Mouse (Mus musculus) right cerebral cortex, postnatal 36 days (tissue): ENCODE measurements at regions not wholly inside any gene's neighbourhood (a gene's known extent, or its start where the extent isn't known, plus 50 kb on each side); places are given as distances from the start of the nearest gene placed in this dataset.
"Not testable (repeated sequence)": the region's sequence is repeated elsewhere in the genome, so short reads cannot be mapped to it uniquely, and the experiment has no call there.

Experiments
- DNase-seq, 2 experiments: peaks; one replicate each; pipeline ENCODE4 v3.0.0; 2022; ENCODE audit warnings: low spot score in 2 of 2, mixed read lengths in 1 of 2

DNA sequence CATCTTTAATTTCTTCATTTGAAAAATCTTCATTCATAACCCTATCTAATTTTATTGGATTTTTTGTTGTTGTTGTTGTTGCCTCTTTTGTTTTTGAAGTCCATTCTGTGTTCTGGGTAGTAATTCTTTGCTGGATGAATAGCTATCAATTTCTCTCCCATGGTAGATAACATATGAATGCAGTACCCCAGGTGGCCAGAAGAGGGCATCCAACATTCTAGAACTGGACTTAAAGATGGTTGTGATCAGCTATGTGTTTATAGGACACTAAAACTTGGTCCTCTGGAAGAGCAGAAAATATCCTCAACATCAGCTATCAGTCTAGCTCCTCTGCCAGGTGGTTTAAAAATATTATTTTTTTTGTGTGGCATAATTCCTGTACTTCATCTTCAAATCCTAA is 73.0 kb downstream of the Prl2c3 start:
- DNase-seq, result not testable (repeated sequence)

DNA sequence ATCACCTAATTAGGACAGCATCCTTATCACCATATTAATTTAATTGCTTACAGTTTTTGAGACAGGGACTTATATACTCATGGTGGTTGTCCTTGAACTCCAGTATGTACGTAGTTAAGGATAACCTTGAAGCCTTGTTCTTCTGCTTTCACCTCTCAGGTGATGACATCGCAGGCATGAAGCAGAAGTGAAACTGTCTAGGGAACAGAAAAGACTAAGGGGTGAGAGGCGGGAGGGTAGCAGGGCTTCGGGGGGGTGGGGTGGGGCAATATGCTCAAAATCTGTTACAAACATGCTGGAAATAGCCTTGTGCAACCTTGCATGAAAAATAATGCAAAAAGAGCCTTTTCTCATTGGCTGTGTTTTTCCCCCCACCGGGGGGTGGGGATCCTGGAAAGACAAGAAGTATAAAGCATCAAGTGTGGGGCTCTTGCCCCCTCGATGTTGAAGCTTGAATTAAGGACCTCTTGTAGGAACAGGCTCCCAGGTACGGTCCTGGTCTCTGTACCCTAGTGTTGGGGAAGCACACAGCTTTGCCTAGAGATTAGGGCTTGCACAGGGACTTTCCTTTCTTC is 81.8 kb downstream of the Prl2c3 start:
- not testable (repeated sequence) for DNase-seq

DNA sequence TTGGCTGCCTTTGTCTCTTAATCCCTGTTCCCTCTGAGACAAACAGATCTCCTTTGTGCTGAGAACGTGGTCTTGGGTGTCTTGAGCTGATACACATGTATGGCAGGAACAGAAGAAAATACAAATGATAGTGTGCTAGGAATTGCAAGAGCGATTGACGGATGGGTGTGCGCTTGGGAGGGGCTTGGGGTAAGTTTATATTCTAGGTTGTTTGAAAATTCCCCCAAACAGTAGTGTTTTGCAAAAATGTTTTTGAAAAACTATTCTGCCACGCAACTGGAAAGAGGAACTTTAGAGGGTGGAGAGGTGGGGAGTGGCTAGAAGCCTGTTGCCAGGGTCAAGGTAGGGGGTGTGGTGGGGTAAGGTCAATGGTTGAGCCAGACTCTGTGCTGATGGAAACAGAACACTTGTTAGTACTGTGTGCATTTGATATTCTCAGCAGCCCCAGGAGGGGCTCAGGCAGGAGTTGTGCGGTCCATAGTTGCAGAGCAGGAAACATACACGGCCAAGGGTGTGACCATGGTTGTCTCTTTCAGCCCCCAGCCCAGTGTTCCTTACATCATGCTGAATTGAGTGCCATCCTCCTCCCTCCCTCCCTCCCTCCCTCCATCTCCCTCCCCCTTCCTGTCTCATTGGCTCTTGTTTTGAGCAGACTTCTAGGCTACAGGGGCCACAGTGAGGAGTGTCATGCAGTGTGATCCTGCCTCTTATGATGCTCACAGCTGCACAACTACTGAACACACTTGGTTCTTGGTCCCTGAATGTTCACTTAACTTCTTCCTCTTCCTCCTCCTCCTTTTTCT is 88.2 kb downstream of the Prl2c3 start:
- no peak for DNase-seq

DNA sequence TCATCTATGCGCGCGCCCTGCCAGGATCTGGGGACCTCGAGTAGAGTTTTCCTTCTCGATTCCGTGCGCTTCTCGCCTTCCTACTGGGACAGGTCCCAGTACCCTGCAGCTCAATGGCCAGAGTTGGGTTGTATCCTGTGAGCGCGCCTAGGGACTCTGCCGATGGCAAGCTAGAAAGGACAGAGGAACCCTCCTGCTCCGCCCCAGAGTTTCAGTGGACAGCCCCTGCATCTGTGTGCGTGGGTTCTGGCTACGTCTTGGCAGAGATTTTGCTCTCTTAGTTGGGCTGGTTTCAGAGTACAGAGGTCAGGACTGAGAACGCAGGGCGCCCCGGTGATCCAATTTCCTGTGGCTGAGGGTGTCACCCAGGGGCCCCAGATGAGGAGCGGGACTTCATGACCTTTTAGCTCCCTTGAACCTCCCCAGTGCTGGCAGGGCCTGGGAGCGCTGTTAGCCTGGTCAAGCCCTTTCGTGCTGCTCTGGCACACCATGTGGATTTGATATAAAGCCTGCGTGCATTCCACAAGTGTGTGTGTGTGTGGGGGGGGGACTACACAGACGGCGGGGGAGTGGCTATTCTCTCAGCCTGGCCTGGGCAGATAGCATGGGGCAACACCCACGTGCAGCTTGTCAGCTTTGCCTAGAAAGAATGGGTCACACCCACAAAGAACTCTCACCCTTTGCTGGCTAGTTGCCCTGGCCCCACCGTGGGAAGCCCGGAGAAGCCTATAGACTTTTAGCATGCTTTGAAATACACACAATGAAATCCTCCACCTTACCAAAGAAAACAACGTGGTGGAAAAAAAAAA is 96.9 kb downstream of the Prl2c3 start:
- DNase-seq, result not testable (repeated sequence)

DNA sequence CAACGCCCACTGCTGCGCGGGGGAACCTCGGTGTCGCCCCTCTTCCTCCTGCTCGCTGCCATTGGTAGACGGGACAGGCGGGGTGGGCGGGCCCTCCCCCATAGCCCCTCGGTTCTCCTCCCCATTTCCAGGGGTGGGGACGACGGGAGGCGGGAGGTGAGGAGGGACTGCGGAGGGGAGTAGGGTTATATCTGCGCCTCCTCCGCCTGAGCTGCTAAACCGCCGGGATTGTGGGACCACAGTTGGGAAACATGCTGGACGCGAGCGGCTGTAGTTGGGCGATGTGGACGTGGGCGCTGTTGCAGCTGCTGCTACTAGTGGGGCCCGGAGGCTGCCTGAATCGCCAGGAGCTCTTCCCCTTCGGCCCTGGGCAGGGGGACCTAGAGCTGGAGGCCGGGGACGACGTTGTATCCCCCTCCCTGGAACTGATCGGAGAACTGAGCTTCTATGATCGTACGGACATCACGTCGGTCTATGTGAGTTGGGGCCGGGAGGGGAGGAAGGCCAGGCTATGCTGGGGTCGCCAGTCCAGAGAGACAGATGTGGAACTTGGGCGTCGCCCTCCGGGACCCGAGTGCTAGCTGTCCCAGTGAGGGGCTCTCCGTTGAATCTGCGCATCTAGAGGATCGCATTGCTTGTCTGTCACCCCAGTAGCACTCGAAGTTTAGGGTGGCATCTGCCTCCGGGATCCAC is 97.6 kb downstream of the Prl2c3 start:
- DNase-seq, result not testable (repeated sequence)

DNA sequence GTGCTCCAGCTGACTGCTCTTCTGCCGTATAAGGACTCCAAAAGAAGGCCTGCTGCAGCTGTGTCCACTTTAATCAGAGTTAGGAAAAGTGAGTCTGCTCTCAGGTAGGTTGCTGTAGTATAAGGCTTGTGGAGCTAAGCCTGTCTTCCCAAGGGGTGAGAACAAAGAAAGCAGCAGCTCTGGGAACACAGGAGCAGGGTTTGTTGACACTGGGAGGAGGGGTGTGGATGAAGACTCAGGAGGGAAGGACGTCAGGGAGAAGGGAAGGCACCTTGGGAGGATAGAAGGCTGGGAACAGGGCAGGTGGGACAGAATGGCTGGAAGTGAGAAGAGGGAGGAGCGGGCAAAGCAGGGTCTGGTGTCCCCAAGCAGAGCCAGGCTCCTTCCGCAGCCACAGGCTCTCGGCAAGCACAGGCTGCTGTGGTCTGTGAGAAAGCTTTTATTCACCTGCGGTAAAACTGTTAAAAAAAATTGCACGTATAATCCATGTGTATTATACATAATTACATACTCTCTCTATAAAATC is 106.2 kb downstream of the Prl2c3 start:
- DNase-seq, result not testable (repeated sequence)

DNA sequence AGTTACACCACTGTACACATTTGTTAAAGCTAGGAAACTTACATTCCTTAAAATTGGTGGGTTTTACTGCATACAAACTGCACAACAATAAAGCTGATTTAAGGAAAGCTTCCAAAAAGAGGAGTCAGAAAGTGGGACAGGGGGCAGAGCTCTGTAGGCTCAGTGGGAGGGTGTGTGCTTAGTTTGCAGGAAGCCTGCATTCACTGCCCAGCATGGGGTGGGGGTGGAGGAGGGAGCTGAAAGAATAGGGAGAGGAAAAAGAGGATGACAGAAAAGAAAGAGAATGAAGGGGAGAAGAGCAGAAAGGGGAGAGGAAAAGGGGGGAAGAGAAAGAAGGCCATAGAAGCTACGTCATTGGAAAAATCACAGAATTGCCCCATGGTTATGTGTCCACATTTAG is 111.1 kb downstream of the Prl2c3 start:
- DNase-seq, result not testable (repeated sequence)

DNA sequence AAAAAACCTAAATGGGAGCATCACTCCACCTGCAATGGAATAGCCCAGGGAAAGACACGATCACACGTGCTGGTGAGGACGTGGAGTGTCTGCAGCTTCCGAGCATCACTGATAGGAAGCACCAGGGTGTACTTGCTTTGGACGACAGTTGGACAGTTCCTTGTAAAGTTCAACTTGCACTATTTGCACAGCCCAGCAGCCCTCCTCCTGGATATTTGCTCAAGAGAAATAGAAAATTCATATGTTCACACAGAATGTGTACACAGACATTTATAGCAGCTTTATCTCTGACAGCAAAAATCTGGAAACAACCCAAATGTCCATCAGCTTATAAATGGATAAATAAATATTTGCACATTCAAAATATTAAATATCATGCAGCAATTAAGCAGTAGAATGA is 111.7 kb downstream of the Prl2c3 start:
- not testable (repeated sequence) for DNase-seq

DNA sequence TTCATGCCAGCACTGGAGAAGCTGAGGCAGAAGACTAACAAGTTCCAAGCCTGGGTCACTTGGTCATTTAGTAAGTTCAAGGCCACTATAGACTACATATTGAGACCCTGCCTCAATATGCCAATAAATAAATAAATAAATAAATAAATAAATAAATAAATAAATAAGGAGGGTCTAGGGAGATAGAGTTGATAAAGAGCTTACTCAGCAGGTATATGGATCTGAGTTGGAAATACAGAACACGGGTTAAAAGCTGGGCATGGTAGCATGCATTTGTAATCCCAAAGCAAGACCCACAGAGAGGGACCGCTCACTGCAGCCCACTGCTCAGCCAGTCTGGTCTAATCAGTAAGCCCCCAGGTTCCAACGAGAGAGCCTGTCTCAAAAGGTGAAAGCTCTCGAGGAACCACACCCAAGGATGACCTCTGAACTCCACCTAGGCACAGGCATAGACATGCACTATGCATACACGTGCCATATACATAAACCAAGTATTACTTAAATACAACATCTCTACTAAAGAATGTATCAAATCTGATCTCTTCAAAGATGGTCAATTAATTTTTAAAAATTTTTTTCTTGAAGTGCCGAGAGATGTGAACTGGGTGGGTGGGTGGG is 115.4 kb downstream of the Ero1lb start:
- not testable (repeated sequence) for DNase-seq

DNA sequence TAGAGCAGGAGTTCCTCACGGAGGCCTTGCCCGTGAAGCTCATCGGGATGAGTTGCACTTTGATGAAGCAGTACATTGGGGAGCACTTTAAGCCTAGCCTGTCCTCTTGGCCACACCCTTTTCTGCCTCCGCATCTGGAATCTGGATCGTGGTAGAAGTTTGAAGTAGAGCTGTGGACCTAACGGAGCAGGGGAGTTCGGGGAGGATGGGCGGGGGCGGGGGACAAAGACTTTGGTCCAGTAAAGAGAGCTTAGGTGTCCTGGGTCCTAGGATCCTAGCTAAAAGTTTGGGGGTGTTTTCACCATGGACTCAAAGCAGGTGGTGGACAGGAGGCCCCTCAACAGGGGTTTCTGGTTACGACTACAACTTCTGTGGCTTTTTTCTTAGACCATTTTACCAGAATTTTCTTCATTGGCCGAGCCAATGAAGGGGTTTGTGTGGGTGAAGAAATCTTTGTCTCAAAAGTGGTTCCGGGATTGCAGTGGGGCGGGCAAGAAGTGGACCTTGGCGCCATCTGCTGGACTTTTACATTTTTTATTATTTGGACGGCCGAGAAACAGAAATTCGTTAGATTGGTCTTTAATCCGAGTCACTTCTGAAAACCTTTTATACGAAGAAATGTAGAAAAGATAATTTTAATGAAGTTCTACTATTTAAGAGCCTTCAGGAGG is 114.7 kb downstream of the Ero1lb start:
- peak in 1 of 2 experiments; percentile 20 for DNase-seq

DNA sequence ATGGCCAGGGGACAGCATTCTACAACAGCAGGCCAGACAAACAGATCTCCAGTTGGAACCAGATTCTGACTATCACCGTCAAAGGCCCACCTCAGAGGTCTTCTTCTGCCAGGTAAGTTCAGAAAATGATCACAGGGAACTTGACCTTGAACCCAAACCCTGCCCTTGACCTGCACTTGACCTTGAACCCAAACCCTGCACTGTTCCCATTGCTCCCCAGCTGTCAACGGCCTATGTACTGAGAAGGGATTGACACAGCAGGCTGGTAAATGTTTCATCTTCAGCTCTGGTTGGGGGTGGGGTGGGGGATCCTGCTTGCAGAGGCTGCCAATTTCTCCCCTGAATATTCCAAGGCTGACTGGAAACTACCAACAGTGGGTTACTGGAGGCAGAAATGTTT is 111.7 kb downstream of the Ero1lb start:
- no peak for DNase-seq

DNA sequence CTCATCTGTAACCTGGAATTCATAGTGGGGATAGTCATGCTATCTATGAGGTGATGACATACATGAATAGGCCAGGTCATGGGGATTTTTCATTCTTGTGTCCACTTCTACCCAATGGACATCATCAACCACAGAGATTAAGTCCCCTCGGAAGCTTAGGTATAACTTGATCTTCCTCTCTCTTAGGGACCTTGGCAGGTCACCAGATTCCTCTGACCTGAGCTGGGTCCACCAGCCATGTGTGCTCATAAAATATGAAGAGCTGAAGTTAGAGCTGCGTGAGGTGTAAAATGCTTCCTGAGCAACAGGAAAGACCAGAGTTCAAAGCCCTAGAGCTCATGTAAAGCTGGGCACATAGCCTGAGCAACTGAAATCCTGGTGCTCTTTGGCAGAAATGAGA is 105.3 kb downstream of the Ero1lb start:
- DNase-seq, result not testable (repeated sequence)

DNA sequence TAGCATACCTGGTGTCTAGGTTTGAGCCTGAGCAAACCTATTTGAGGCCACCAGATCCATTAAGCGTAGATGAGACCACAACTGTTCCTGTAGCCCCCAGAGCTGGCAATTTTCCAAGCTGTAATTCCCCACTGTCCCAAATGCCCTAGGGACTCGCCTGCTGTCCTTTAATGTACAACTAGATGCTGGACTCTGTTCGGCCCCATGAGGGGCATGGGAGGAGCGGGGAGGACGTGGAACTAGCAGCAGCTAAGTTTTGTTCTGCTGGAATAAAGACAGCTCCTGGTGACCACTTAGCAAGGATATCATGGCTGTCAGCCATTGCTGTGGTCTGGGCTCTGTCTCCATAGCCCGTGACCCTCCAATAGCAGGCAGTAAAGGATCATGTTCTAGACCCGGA is 103.1 kb downstream of the Ero1lb start:
- not testable (repeated sequence) for DNase-seq

DNA sequence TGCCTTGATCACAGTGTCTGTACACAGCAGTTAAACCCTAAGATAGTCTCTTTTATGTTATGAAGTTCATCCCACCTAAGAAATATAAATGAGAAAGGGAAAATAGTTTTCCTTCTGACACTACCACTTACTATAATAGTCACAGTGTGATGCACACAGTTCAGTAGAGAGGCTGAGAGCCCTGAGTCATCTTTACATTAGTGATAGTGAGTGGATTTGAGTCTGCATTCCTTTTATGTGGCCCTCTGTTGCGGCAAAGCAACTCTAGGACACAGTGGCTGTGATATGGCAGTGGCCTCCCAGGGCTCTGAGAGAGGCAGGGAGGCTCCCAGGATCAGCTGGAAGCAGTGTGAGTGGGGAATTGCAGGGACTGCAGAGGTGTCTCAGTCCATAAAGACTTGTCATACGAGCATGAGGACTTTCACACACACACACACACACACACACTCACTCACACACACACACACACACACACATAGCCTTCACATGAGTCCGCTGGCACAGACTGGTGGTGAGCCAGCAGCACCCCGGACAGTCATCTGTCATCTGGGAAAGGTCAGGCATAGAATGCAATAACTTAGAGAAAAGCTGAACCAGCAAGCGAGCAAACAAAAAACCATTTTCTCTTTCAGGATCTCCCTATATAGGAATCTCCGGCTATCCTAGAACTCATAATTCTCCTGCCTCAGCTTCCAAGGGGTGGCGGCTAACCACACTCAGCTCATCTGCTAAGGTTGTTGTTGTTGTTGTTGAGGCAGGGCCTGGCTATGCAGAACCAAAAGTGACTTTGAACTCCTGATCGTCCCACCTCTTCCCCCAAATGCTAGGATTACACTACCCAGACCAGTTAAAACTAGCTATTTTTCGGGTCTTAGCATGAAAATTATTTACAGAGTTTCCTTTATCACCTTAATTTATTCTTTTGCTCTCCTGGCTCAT is 102.3 kb downstream of the Ero1lb start:
- not testable (repeated sequence) for DNase-seq

DNA sequence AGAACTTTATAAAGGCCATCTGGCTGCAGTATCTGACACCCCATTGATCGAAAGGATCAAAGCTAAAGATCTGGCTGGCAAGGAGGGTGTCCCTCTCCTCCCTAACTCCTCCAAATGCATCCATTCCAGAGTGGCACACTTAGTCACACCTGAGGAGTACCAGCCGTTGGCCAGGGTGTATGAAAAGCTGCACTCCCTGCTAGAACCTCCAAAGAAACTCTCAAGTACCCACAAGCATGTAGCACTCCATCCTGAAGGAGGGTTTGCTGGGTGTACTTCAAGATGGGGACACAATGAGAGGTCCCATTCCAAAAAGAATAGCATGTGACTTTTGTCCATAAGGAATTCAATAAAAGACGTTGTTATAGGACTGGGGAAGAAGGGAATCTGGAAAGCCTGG is 100.4 kb downstream of the Ero1lb start:
- DNase-seq, result not testable (repeated sequence)
